Mouse (Mus musculus) liver, embryonic 13.5 days (tissue): ENCODE results near the gene Lrrc23. TPM values are rescaled to one million over a fixed set of nuclear protein-coding genes. Genes with fewer than 3 reads are reported as not detected.
A peak's percentile ranks its signal among the peaks of the same experiment; 100 is the strongest.

ENCODE experiments used
- ATAC-seq: fragments of 200-750 bp; cut with Nextera tagmentation; 2 replicates; pipeline ENCODE4 v1.8.0; 2017; ENCODE audit warnings: low read depth, mild to moderate bottlenecking, moderate number of reproducible peaks, moderate library complexity
- DNase-seq: peaks from one replicate; pipeline ENCODE4 v3.0.0; 2022
- H3K27ac ChIP-seq: fragments of 300-500 bp; sonication (generic); 2 replicates; pipeline ENCODE4 v1.5.1; 2015; ENCODE audit warnings: moderate library complexity, mild to moderate bottlenecking, inconsistent platforms
- H3K27me3 ChIP-seq: fragments of 300-500 bp; sonication (generic); 2 replicates; pipeline ENCODE4 v1.6.1; 2015; ENCODE audit warnings: mild to moderate bottlenecking, inconsistent platforms
- H3K36me3 ChIP-seq: fragments of 300-500 bp; sonication (generic); 2 replicates; pipeline ENCODE4 v1.6.1; 2015; ENCODE audit warnings: mild to moderate bottlenecking, inconsistent platforms
- H3K4me1 ChIP-seq: fragments of 300-500 bp; sonication (generic); replicated peaks from 2 replicates; pipeline ENCODE4 v1.6.1; 2015; ENCODE audit warnings: inconsistent platforms
- H3K4me2 ChIP-seq: fragments of 300-500 bp; sonication (generic); 2 replicates; pipeline ENCODE4 v1.6.1; 2015; ENCODE audit warnings: inconsistent platforms, mild to moderate bottlenecking, moderate library complexity
- H3K4me3 ChIP-seq: fragments of 300-500 bp; sonication (generic); replicated peaks from 2 replicates; pipeline ENCODE4 v1.5.1; 2015; ENCODE audit warnings: mild to moderate bottlenecking, inconsistent platforms
- H3K9ac ChIP-seq: fragments of 300-500 bp; sonication (generic); 2 replicates; pipeline ENCODE4 v1.6.1; 2015; ENCODE audit warnings: mild to moderate bottlenecking, inconsistent platforms
- H3K9me3 ChIP-seq: fragments of 300-500 bp; sonication (generic); replicated peaks from 2 replicates; pipeline ENCODE4 v1.6.1; 2016; ENCODE audit warnings: inconsistent platforms
- WGBS: fragments of 180-500 bp; shearing (Covaris S2); methylation state at CpG from one replicate; pipeline ENCODE4 v1.1.7; 2015; ENCODE audit not compliant: insufficient replicate concordance; 5-methylcytosine and 5-hydroxymethylcytosine counted together
- polyA plus RNA-seq: library from polyadenylated mRNA; unstranded; fragments of >200 nt; fragmentation: Nextera tagmentation; extraction: Ambion mirVana; gene quantifications from 2 replicates; pipeline ENCODE4 v1.2.1, GENCODE M21; 2015

The Lrrc23 gene
- polyA plus RNA-seq, 1 experiment from 2014 or later: not detected

DNA sequence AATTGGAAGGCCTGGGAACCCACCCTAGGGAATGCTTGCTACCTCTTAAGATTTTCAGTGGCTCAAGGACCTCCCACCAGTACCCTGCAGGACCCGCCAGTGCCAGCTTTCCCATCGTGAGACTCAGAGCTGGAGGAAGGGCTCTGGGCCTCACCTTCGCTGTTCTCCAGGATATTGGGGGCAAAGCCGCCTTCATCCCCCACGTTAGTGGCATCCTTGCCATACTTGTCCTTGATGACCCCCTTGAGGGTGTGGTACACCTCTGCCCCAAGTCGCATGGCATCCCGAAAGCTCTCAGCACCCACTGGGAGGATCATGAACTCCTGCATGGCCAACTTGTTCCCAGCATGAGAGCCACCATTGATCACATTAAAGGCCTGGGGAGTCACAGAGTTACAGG, 13.6 kb downstream of the Lrrc23 start:
- no peak overlapping the region for H3K27ac ChIP-seq
- H3K9ac ChIP-seq: no peak overlapping the region
- WGBS: 69% methylated on average over 7 of the region's 7 CpGs
- DNase-seq (no peak), ATAC-seq (no peak)
- no peak overlapping the region for H3K4me3 ChIP-seq
- H3K4me1 ChIP-seq: peaks cover 20% of the 10 kb centered on the region
- peaks cover 89% of the 10 kb centered on the region for H3K27me3 ChIP-seq
- no peak overlapping the region for H3K4me2 ChIP-seq
- no peaks in the 10 kb centered on the region for H3K36me3 ChIP-seq
- no peaks in the 10 kb centered on the region for H3K9me3 ChIP-seq

DNA sequence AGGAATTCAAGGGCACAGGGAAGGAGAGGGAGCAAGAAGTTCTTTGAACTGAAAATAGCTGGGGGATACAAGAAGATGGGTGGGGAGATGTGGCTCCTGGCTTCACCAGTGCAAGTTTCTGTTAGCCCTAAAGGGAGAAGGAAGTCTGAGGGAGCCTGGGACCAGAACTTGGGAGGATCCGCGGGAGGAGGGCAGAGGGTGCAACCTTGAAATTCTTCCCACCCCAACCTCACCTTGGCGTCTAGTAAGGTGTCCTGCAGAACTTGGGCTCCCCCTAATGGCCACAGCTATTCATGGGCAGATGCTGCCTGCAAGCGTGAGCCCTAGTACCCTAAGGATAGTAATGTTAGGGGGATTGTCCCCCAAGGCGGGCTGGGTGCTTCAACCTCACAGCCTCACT, 20.3 kb downstream of the Lrrc23 start:
- H3K4me2 ChIP-seq: peak overlapping the region; percentile 23; the same call in 1 of the 2 replicates
- ATAC-seq (peak; percentile 36; the same call in 1 of the 2 replicates), DNase-seq (peak; percentile 69)
- H3K27ac ChIP-seq: no peak overlapping the region
- no peak overlapping the region for H3K9ac ChIP-seq
- WGBS: 0% methylated on average over 5 of the region's 5 CpGs
- H3K4me3 ChIP-seq: no peak overlapping the region
- peaks cover 35% of the 10 kb centered on the region for H3K4me1 ChIP-seq
- no peaks in the 10 kb centered on the region for H3K36me3 ChIP-seq
- H3K9me3 ChIP-seq: no peaks in the 10 kb centered on the region
- H3K27me3 ChIP-seq: peaks cover 100% of the 10 kb centered on the region

DNA sequence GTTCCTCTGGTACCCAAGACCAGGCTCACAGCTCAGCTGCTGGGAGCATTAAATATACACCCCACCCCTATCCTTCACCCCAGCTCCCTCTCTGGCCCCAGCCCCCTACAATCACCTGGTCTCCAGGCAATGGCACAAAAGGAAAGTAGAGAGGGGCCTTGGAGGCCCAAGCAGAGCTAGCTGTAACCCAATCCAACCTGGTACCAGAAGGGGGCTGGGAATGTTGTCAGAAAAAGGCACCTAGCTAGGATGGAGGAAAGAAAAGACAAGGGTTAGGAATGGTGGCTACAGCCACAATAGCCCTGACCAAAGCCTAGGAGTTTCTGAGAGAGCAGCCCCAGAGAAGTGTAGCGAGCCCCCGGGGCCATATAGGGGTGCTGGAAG, 20.7 kb downstream of the Lrrc23 start:
- Histone ChIP-seq H3K27me3 (peaks cover 100% of the 10 kb centered on the region), H3K4me1 (peaks cover 38% of the 10 kb centered on the region), H3K9me3 (no peaks in the 10 kb centered on the region), H3K4me2 (peak overlapping the region; percentile 23; the same call in 1 of the 2 replicates), H3K27ac (peak overlapping the region; percentile 47; the same call in 1 of the 2 replicates), H3K4me3 (no peak overlapping the region), H3K36me3 (no peaks in the 10 kb centered on the region), H3K9ac (no peak overlapping the region)
- no peak for ATAC-seq
- WGBS: 46% methylated on average over 2 of the region's 2 CpGs
- DNase-seq: no peak

DNA sequence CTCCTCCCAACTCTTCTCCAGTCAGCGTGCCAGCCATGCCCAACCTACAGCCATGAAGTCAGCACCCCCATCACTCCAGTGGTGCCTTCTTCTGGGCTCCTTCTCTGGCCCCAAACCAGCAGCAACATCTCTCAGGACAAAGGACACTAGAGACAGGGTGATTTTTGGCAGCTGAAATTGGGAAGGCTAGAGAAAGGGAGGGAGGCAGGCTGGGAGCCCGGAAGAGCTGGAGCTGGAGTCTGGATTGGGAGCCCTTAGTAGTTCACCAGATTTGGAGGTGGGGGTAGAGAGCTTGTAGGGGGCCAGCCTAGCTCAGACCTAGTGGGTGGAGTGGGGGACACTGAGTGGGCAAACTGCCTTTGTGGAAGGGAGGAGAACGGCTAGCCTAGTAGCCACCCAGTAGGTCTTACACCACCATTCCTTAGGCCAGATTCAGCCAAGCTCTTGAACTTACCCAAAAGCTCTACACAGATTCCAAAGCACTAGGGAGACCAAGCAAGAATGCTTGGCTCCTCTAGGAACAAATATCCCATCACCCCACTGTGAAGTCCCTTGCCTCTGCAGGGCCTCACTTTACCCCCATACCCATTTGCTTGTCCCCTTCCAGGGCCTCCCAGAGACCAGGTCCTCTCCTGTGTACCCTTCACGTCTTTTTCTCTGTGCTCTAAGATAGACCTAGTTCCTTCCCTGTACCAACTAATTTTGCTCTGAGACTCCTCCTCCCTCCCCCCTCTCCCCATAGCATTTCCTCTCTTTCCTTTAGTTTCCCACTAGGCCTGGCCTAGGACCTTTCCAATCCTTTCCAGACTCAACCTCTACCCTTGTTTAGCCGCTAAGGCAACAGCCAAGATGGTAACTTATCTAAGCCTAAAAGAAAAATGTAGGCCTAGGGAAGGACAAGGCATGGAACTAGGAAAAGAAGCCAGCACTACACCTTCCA, 21.3 kb downstream of the Lrrc23 start:
- Histone ChIP-seq H3K27ac (peak overlapping the region; percentile 47; the same call in 1 of the 2 replicates), H3K9me3 (no peaks in the 10 kb centered on the region), H3K4me3 (peak overlapping the region; percentile 67; the same call in 1 of the 2 replicates), H3K4me2 (peak overlapping the region; percentile 81), H3K4me1 (peaks cover 38% of the 10 kb centered on the region), H3K9ac (no peak overlapping the region), H3K27me3 (peaks cover 100% of the 10 kb centered on the region), H3K36me3 (no peaks in the 10 kb centered on the region)
- no peak for ATAC-seq
- WGBS: 51% methylated on average over 5 of the region's 5 CpGs
- DNase-seq: no peak

DNA sequence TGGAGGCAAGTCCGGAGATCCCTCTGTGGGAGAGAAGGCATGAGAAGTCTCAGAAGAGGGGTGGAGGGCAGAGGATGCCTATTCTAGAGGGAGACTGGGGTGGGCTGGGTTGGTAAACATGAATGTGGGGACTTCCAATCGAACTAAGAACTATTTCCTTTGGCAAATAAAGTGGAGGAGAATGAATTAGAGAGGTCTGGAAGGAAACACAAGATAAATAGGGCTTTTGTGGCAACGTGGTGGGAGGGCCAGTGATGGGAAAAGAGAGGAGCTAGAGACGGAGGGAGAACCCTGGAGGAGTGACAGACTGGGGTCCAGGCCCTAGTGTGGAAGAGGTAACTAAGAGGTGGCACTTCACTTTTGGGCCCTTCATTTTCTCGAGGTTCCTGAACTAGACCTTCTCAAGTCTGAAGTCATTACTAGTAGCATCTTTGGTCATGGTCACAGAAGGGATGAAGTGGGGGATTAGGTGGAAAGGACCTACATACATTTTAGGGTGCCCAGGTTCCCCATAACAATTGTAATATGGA, 22.1 kb downstream of the Lrrc23 start:
- 25% methylated on average over 5 of the region's 5 CpGs for WGBS
- no peak for ATAC-seq
- Histone ChIP-seq H3K9ac (0 out of 2 replicates have a peak overlapping the region, but pooled peaks have one; percentile 74), H3K4me2 (peak overlapping the region; percentile 81), H3K4me1 (peaks cover 38% of the 10 kb centered on the region), H3K27ac (0 out of 2 replicates have a peak overlapping the region, but pooled peaks have one; percentile 47), H3K27me3 (peaks cover 98% of the 10 kb centered on the region), H3K9me3 (no peaks in the 10 kb centered on the region), H3K36me3 (no peaks in the 10 kb centered on the region), H3K4me3 (peak overlapping the region; percentile 67)
- DNase-seq: no peak

DNA sequence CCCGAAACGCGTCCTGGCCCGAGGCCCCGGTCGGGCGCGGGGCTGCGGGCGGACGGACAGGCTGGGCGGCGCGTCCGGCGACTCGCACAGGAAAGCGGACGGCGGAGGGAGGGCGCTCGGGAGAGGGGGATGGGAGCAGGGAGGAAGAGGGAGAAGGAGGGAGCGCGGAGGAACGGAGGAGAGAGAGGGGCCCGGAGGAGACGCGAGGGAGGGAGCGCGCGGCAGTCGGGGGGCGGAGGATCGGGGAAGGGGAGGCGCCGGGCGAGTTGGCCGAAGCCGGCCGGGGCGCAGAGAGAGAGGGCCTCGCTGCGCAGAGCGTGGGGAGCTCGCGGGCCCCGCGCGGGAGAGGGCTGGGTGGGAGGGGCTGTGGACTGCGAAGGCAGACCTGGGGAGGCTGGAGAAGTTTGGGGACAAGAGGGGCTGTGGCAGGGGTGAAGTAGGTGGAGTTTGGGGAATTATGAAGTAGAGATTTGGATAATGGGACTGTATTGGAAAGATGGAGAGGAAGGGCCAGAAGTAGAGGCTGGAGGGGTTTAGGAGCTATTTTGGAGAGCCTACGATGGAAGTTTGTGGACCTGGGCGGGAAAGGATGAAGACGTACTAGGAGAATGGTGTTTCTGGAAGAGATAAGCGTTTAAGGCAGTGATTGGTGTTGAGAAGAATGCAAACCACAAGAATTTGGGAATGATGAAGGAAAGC, 22.7 kb downstream of the Lrrc23 start:
- Histone ChIP-seq H3K27ac (peak overlapping the region; percentile 73), H3K4me1 (peaks cover 38% of the 10 kb centered on the region), H3K27me3 (peaks cover 94% of the 10 kb centered on the region), H3K4me3 (peak overlapping the region; percentile 67), H3K36me3 (no peaks in the 10 kb centered on the region), H3K9me3 (no peaks in the 10 kb centered on the region), H3K9ac (peak overlapping the region; percentile 74), H3K4me2 (peak overlapping the region; percentile 81)
- WGBS: 2% methylated on average over 40 of the region's 54 CpGs
- peak; percentile 39; the same call in 1 of the 2 replicates for ATAC-seq
- DNase-seq: no peak

DNA sequence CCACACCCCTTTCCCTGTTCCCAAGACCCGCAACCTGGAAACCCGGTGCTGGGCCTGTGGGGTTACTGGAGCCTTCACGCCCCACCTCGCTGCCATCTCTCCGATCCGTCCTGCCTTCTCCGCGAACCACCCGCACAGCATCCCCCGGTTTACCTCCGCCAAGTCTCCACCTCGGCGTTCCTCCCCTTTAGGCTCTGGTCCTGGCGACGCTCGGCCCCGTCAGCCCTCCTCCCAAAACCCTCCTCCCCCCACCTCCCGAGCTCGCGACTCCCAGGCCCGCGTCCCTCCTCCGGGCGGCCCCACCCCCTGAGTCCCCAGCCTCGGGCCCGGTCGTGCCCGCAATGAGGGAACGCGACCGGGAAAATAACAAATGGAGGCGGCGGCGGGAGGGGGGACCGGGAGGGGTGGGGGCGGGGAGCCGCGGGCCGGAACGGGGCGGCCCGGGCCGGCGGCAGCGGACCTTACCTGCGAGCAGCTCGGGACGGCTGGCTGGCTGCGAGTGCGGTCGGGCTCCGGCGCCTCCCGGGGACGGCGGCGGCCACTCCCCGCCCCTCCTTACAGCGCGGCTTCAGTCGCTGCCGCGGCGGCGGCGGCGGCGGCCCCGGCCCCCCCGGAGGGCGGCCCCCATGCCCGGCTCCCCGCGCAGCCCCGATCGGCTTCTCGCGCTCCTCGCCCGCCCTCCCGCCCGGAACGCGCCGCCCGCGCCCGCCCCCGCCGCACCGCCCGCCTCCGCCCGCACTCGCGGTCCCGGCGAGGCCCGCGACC, 23.5 kb downstream of the Lrrc23 start, which contains the start of the genes Gm45234 and Atn1:
Gene Gm45234 (minus strand): TSS at position 191 of the 765 bp plus-strand sequence.
Gene Atn1 (minus strand): TSS at position 694 of the 765 bp plus-strand sequence.
- peak within 1 kb of the TSS; percentile 67 for H3K4me3 ChIP-seq
- peak within 1 kb of the TSS; percentile 73 for H3K27ac ChIP-seq
- H3K4me2 ChIP-seq: peak within 1 kb of the TSS; percentile 81
- peaks cover 86% of the 10 kb centered on the region for H3K27me3 ChIP-seq
- H3K36me3 ChIP-seq: no peaks in the 10 kb centered on the region
- ATAC-seq (peak; percentile 57), DNase-seq (no peak)
- H3K9me3 ChIP-seq: no peaks in the 10 kb centered on the region
- under 1% methylated on average over 69 of the region's 100 CpGs for WGBS
- peak within 1 kb of the TSS; percentile 74 for H3K9ac ChIP-seq
- peaks cover 41% of the 10 kb centered on the region for H3K4me1 ChIP-seq

DNA sequence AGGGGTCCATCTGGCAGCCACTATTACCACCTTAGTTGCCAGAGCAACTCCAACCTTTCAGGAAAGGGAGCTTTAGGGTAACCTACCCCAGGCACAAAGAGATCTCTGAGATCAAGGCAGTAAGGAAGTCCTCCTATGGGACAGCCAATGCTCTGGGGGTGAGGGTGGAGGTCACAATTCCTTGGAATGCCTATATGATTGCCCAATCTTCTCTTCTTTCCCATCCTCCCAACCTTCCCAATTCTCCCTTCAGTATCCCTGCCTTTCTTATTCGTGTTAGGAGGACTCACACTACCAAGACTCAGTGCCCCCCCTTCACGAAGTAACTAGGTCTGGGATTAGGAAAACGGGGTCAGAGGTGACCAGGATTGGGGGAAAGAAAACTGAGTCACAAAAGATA, 24.2 kb downstream of the Lrrc23 start:
- Histone ChIP-seq H3K4me3 (peak overlapping the region; percentile 67), H3K9ac (peak overlapping the region; percentile 74), H3K36me3 (no peaks in the 10 kb centered on the region), H3K27ac (no peak overlapping the region), H3K4me1 (peaks cover 41% of the 10 kb centered on the region), H3K9me3 (no peaks in the 10 kb centered on the region), H3K4me2 (peak overlapping the region; percentile 81), H3K27me3 (peaks cover 79% of the 10 kb centered on the region)
- ATAC-seq (no peak), DNase-seq (no peak)
- WGBS: 17% methylated on average over 3 of the region's 3 CpGs

DNA sequence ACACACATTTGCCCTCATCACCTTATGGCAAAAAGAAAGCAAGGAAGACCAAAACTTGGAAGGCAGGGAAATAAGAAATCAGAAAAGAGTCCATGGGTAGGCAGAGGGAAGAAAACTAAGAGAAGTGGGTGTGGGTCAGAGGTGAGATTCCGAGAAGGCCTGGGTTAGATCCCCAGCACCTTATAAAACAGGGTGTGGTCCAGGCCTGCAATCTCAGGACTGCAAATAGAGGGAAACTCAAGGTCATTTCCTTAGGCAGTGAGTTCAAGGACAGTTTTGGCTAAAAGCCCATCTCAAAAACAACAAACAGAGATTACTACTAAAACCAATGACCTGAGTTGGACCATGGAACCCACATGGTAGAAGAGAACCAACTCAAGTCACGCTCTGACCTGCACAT, 25.7 kb downstream of the Lrrc23 start:
- DNase-seq (no peak), ATAC-seq (no peak)
- Histone ChIP-seq H3K4me1 (peaks cover 37% of the 10 kb centered on the region), H3K9ac (no peak overlapping the region), H3K36me3 (no peaks in the 10 kb centered on the region), H3K4me2 (no peak overlapping the region), H3K4me3 (no peak overlapping the region), H3K27ac (no peak overlapping the region), H3K27me3 (peaks cover 65% of the 10 kb centered on the region), H3K9me3 (no peaks in the 10 kb centered on the region)
- 65% methylated on average over 2 of the region's 2 CpGs for WGBS

DNA sequence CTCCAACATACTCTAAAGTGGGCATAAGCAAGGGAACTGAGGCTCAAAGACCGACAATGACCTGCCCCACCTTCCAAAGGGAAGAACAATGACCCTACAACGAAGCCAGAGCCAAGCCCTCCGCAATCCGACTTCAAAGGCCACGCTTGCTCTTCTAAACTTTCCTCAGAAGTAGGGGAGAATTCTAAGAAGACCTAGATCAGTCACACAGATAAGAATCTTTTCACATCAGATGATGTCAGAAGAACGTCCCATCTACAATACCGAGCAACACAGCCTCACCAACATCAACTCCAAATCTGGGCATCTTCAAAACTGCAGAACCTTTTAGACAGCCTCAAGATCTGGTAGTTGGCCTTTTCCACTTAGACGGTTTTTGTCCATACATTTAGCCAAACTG, 29.1 kb downstream of the Lrrc23 start:
- ATAC-seq: no peak
- H3K9ac ChIP-seq: no peak overlapping the region

More for the DNA sequence above, 29.1 kb downstream of the Lrrc23 start:
- DNase-seq: no peak
- H3K9me3 ChIP-seq: no peaks in the 10 kb centered on the region
- H3K36me3 ChIP-seq: peaks cover 10% of the 10 kb centered on the region; the same call in 1 of the 2 replicates
- no peak overlapping the region for H3K4me2 ChIP-seq
- H3K27me3 ChIP-seq: peaks cover 30% of the 10 kb centered on the region
- no peak overlapping the region for H3K27ac ChIP-seq
- no peak overlapping the region for H3K4me3 ChIP-seq
- WGBS: 67% methylated on average over 8 of the region's 8 CpGs
- H3K4me1 ChIP-seq: peaks cover 29% of the 10 kb centered on the region
